Mouse (Mus musculus): ENCODE data around the gene Ubxn1. TPM values are rescaled to one million over a fixed set of nuclear protein-coding genes. Genes with fewer than 3 reads are reported as not detected.
"Not testable (repeated sequence)": the region's sequence is repeated elsewhere in the genome, so short reads cannot be mapped to it uniquely, and the experiment has no call there.

Ubxn1 gene
- polyA plus RNA-seq, 1 experiment from 2014 or later = 170 TPM

DNA sequence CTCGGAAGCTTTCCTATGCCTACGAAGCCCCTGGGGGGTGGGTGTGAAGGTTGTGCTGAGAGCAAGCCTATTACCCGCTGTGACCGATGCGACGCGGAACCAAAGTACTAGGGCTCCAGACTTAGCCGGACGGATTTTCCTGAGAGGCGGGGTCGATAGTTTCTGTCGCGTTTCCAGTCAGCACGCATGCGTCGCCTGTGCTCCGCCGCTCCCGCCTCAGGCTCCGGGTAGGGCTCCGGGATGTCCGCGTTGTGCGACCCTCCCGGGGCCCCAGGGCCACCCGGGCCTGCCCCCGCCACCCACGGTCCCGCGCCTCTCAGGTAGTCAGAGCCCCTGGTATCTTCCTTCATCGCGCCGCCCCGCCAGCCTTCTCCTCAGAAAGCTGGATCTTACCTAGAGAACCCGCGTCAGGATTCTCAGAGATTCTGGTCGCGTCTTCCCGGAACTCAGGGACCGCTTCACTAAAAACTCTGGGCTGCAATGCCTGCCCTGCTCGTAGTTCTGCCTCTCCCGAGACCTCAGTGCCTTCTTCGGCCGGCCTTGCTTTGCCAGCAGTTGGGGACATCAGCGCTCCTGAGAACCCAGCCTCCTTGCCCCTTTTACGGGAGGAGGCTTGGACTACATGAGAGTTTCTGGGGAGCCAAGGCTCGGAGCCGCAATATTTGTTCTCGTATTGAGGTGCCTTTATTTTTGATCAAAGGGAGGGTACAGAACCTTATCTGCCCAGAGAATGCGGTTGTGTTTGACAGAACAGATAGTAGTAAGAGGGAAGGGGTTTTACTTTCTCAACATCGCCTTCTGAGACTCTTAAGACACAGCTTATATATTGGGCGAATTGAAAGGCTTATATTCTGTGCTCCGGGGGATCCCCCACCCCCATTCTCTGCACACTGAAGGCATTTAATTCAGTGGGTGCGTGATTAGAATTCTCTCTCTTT is 21.8 kb downstream of the Ubxn1 start, which contains the start of gene Ints5:
Gene Ints5, plus strand, starts transcription at position 177 of the 938 bp plus-strand sequence.
- H3K27me3 ChIP-seq (ENCODE audit: control insufficient read depth, insufficient read depth, low read length) = no peaks in the 10 kb centered on the region
- H3K9ac ChIP-seq (ENCODE audit: low read length) = peak within 1 kb of the TSS; percentile 98
- H3K36me3 ChIP-seq (ENCODE audit: control insufficient read depth, insufficient read depth, low read length) = 0 out of 2 replicates have a peak, but pooled peaks cover 6% of the 10 kb centered on the region
- H3K4me3 ChIP-seq (replicated peaks; ENCODE audit: low read length) = peak within 1 kb of the TSS; percentile 92
- H3K4me1 ChIP-seq (ENCODE audit: control insufficient read depth, insufficient read depth, low read length) = peaks cover 19% of the 10 kb centered on the region
- peak within 1 kb of the TSS; percentile 90 for H3K27ac ChIP-seq (ENCODE audit: low read length)
- H3K4me2 ChIP-seq (ENCODE audit: low read depth, low read length) = peak within 1 kb of the TSS; percentile 81
- whole genome bisulfite sequencing = 2% methylated on average over 54 of the region's 54 CpGs
- no peaks in the 10 kb centered on the region for H3K9me3 ChIP-seq (replicated peaks; ENCODE audit: control insufficient read depth, low read length)
- peak; percentile 38 for ATAC-seq (ENCODE audit: insufficient read depth, low FRiP score)

DNA sequence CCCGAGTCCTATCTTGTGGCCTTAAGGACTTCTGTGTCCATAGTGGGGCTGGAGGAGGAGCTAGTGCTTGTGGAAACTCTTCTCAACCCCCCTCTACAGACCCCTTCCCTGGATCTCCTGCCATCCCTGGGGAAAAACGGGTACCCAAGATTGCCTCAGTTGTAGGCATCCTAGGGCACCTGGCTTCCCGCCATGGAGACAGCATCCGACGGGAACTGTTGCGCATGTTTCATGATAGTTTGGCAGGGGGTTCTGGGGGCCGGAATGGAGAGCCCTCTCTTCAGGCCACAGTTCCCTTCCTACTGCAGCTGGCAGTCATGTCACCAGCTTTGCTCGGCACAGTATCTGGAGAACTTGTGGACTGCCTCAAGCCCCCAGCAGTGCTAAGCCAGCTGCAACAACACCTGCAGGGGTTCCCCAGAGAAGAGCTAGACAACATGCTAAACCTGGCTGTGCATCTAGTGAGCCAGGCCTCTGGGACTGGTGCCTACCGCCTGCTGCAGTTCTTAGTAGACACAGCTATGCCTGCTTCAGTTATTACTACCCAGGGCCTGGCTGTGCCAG is 24.2 kb downstream of the Ubxn1 start:
- Histone ChIP-seq H3K9me3 (replicated peaks; ENCODE audit: control insufficient read depth, low read length) (no peaks in the 10 kb centered on the region), H3K27me3 (ENCODE audit: control insufficient read depth, insufficient read depth, low read length) (no peaks in the 10 kb centered on the region), H3K27ac (ENCODE audit: low read length) (no peak overlapping the region), H3K4me3 (replicated peaks; ENCODE audit: low read length) (no peak overlapping the region), H3K9ac (ENCODE audit: low read length) (no peak overlapping the region), H3K36me3 (ENCODE audit: control insufficient read depth, insufficient read depth, low read length) (0 out of 2 replicates have a peak, but pooled peaks cover 6% of the 10 kb centered on the region), H3K4me1 (ENCODE audit: control insufficient read depth, insufficient read depth, low read length) (peaks cover 20% of the 10 kb centered on the region), H3K4me2 (ENCODE audit: low read depth, low read length) (no peak overlapping the region)
- WGBS = 92% methylated on average over 9 of the region's 9 CpGs
- ATAC-seq (ENCODE audit: insufficient read depth, low FRiP score) = no peak

DNA sequence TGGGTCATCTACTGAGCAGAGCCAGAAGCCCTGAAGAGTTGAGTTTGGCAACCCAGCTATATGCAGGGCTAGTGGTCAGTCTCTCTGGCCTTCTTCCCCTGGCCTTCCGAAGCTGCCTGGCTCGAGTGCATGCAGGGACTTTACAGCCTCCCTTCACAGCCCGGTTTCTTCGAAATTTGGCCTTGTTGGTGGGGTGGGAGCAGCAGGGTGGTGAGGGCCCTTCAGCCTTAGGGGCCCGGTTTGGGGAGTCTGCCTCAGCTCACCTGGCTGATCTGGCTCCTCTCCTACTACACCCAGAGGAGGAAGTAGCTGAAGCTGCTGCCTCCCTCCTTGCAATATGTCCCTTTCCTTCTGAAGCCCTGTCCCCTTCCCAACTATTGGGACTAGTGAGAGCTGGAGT is 24.9 kb downstream of the Ubxn1 start:
- not testable (repeated sequence) for ATAC-seq (ENCODE audit: insufficient read depth, low FRiP score); H3K4me2 ChIP-seq (ENCODE audit: low read depth, low read length); H3K27me3 ChIP-seq (ENCODE audit: control insufficient read depth, insufficient read depth, low read length); H3K27ac ChIP-seq (ENCODE audit: low read length); H3K36me3 ChIP-seq (ENCODE audit: control insufficient read depth, insufficient read depth, low read length); H3K4me3 ChIP-seq (replicated peaks; ENCODE audit: low read length); H3K9me3 ChIP-seq (replicated peaks; ENCODE audit: control insufficient read depth, low read length)
- WGBS = 84% methylated on average over 5 of the region's 5 CpGs
- peaks cover 20% of the 10 kb centered on the region for H3K4me1 ChIP-seq (ENCODE audit: control insufficient read depth, insufficient read depth, low read length)
- H3K9ac ChIP-seq (ENCODE audit: low read length) = 0 out of 2 replicates have a peak overlapping the region, but pooled peaks have one; percentile 7

DNA sequence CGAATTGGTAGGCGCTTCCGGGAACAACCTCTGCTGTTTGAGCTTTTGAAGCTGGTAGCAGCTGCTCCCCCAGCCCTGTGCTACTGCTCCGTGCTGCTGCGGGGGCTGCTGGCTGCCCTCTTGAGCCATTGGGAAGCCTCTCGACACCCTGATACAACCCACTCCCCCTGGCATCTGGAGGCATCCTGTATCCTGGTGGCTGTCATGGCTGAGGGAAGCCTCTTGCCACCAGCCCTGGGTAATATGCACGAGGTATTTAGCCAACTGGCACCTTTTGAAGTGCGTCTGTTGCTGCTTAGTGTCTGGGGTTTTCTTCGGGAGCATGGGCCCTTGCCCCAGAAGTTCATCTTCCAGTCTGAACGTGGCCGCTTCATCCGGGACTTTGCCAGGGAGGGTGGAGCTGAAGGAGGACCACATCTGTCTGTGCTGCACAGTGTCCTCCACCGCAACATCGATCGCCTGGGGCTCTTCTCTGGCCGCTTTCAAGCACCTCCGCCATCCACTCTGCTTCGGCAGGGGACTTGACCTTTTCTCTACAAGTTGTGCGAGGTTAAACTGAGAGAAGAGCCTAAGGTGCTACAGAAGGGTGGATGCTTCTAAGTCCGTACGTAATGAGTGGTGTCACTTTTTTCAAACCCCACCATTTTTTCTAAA is 26.0 kb downstream of the Ubxn1 start:
- ATAC-seq (ENCODE audit: insufficient read depth, low FRiP score) = peak; percentile 40; the same call in 1 of the 2 replicates
- 19% methylated on average over 21 of the region's 21 CpGs for WGBS
- peaks cover 20% of the 10 kb centered on the region for H3K4me1 ChIP-seq (ENCODE audit: control insufficient read depth, insufficient read depth, low read length)
- peak overlapping the region; percentile 94 for H3K27ac ChIP-seq (ENCODE audit: low read length)
- H3K36me3 ChIP-seq (ENCODE audit: control insufficient read depth, insufficient read depth, low read length); H3K9me3 ChIP-seq (replicated peaks; ENCODE audit: control insufficient read depth, low read length); H3K27me3 ChIP-seq (ENCODE audit: control insufficient read depth, insufficient read depth, low read length): not testable (repeated sequence)
- peak overlapping the region; percentile 77 for H3K4me3 ChIP-seq (replicated peaks; ENCODE audit: low read length)
- H3K4me2 ChIP-seq (ENCODE audit: low read depth, low read length) = peak overlapping the region; percentile 62
- peak overlapping the region; percentile 70 for H3K9ac ChIP-seq (ENCODE audit: low read length)

DNA sequence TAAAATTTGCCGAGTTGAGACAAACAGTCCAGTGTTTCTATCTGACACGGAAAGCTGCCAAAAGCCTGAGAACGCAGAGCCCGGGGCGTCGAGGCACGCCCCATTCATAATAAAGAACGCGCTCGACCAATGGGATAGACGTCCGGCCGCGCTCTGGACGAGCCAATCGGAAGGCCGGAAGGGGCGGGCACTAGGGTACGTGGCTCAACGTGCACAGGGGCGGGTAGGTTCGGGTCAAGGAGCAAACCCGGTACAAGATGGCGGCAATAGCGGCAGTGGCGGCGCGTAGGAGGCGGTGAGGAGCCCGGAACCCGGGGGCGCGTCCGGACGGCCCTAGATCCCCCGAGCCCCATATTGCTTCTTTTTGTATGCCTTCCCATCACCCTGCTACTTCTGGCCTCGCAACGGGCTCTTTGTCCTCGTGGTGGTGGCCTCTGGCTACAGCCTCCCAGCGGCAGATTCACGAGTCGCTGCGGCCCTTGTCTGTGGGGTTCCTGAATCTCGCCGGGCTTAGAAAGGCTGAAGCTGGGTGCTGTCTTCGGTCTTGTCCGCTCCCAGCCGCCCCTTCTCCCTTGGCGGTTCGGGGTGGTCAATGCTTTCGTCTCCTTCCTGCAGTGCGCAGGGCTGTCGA is 26.7 kb downstream of the Ubxn1 start, which contains the start of gene Ganab:
Gene Ganab, plus strand, starts transcription at position 207 of the 631 bp plus-strand sequence.
- Histone ChIP-seq H3K27ac (ENCODE audit: low read length) (peak within 1 kb of the TSS; percentile 94), H3K4me3 (replicated peaks; ENCODE audit: low read length) (peak within 1 kb of the TSS; percentile 77), H3K4me2 (ENCODE audit: low read depth, low read length) (peak within 1 kb of the TSS; percentile 69), H3K4me1 (ENCODE audit: control insufficient read depth, insufficient read depth, low read length) (peaks cover 20% of the 10 kb centered on the region), H3K27me3 (ENCODE audit: control insufficient read depth, insufficient read depth, low read length) (no peaks in the 10 kb centered on the region), H3K9me3 (replicated peaks; ENCODE audit: control insufficient read depth, low read length) (no peaks in the 10 kb centered on the region), H3K9ac (ENCODE audit: low read length) (peak within 1 kb of the TSS; percentile 96), H3K36me3 (ENCODE audit: control insufficient read depth, insufficient read depth, low read length) (peaks cover 6% of the 10 kb centered on the region; the same call in 1 of the 2 replicates)
- WGBS = under 1% methylated on average over 53 of the region's 53 CpGs
- ATAC-seq (ENCODE audit: insufficient read depth, low FRiP score) = peak; percentile 99

DNA sequence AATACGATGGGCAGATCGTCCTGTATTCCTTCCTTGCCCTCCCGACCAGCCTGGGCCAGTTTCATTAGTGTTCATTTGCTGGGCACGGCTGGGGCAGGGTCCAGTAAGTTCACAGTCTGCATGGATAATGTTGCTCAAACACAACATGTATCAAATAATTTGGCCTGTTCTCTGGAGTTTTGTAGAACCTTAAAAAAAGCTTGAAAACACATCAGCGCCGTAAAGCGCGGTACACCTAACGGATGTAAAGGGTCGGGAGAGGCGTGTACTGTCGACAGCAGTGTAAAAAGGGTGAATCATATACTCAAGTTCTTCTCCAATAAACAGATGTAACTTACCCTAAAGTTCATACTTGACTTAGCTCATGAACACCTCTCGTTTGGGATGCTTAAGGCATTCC is 27.3 kb downstream of the Ubxn1 start:
- ATAC-seq (ENCODE audit: insufficient read depth, low FRiP score) = no peak
- H3K27me3 ChIP-seq (ENCODE audit: control insufficient read depth, insufficient read depth, low read length) = no peaks in the 10 kb centered on the region
- H3K36me3 ChIP-seq (ENCODE audit: control insufficient read depth, insufficient read depth, low read length) = peaks cover 9% of the 10 kb centered on the region
- WGBS = 5% methylated on average over 13 of the region's 13 CpGs
- no peaks in the 10 kb centered on the region for H3K9me3 ChIP-seq (replicated peaks; ENCODE audit: control insufficient read depth, low read length)
- peak overlapping the region; percentile 77 for H3K4me3 ChIP-seq (replicated peaks; ENCODE audit: low read length)
- H3K4me1 ChIP-seq (ENCODE audit: control insufficient read depth, insufficient read depth, low read length) = peaks cover 19% of the 10 kb centered on the region
- H3K4me2 ChIP-seq (ENCODE audit: low read depth, low read length) = peak overlapping the region; percentile 69
- peak overlapping the region; percentile 96 for H3K9ac ChIP-seq (ENCODE audit: low read length)
- peak overlapping the region; percentile 88 for H3K27ac ChIP-seq (ENCODE audit: low read length)

DNA sequence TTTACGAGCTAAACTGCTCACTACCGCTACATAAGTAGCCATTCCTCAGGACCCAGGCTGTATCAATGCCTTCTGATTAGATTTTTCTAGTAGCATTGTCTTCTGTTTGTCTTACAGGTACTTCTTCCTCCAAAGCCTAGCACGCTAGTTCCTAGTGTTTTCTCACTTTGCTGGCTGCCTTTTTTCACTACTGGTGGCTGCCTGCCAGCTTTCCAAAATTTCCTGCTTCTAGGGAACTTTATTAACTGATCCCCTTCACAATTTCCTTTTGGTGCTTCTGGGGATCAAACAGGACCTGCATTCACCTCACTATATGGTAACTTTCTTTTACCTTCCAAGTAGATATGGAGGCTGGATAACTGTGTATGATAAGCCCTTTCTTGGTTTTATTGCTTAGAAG is 27.8 kb downstream of the Ubxn1 start:
- H3K4me3 ChIP-seq (replicated peaks; ENCODE audit: low read length) = peak overlapping the region; percentile 77
- H3K9ac ChIP-seq (ENCODE audit: low read length) = peak overlapping the region; percentile 96
- peaks cover 15% of the 10 kb centered on the region for H3K4me1 ChIP-seq (ENCODE audit: control insufficient read depth, insufficient read depth, low read length)
- no peaks in the 10 kb centered on the region for H3K27me3 ChIP-seq (ENCODE audit: control insufficient read depth, insufficient read depth, low read length)
- H3K36me3 ChIP-seq (ENCODE audit: control insufficient read depth, insufficient read depth, low read length) = peaks cover 13% of the 10 kb centered on the region
- 0 out of 2 replicates have a peak overlapping the region, but pooled peaks have one; percentile 88 for H3K27ac ChIP-seq (ENCODE audit: low read length)
- no peaks in the 10 kb centered on the region for H3K9me3 ChIP-seq (replicated peaks; ENCODE audit: control insufficient read depth, low read length)
- H3K4me2 ChIP-seq (ENCODE audit: low read depth, low read length) = peak overlapping the region; percentile 69
- WGBS = 25% methylated on average over 3 of the region's 3 CpGs
- no peak for ATAC-seq (ENCODE audit: insufficient read depth, low FRiP score)

DNA sequence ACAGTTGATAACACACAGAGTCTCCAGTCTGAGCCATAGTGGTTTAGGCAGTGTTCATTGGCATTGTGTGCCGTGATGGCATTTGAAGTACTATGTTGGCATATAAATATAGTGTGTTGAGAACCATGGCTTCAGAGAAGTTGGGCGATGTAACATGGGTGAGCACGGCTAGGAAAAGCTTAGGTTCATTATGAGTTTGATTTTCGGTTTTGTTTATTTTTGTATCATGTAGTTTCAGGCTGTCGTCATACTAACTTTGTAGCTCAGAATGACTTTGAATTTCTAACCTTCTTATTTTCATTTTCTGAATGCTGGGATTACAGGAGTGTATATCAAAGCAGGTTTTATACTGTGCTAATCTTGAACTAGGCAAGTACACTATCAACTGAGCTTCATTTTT is 32.1 kb downstream of the Ubxn1 start:
- H3K4me3 ChIP-seq (replicated peaks; ENCODE audit: low read length) = no peak overlapping the region
- H3K27me3 ChIP-seq (ENCODE audit: control insufficient read depth, insufficient read depth, low read length) = no peaks in the 10 kb centered on the region
- no peaks in the 10 kb centered on the region for H3K9me3 ChIP-seq (replicated peaks; ENCODE audit: control insufficient read depth, low read length)
- H3K36me3 ChIP-seq (ENCODE audit: control insufficient read depth, insufficient read depth, low read length) = peaks cover 25% of the 10 kb centered on the region
- no peak overlapping the region for H3K9ac ChIP-seq (ENCODE audit: low read length)
- ATAC-seq (ENCODE audit: insufficient read depth, low FRiP score) = no peak
- no peak overlapping the region for H3K27ac ChIP-seq (ENCODE audit: low read length)
- 90% methylated on average over 5 of the region's 5 CpGs for WGBS
- no peak overlapping the region for H3K4me2 ChIP-seq (ENCODE audit: low read depth, low read length)
- H3K4me1 ChIP-seq (ENCODE audit: control insufficient read depth, insufficient read depth, low read length) = peaks cover 9% of the 10 kb centered on the region

Data from stomach, embryonic 16.5 days (tissue).